Mouse (Mus musculus) lung, postnatal 0 days (tissue): ENCODE results near the gene Arglu1.

Experiments used
- CTCF ChIP-seq: IDR thresholded peaks from 2 replicates; pipeline ENCODE4 v1.5.1; 2016; ENCODE audit warnings: antibody characterized with exemption, mild to moderate bottlenecking
- EP300 ChIP-seq: IDR thresholded peaks from 2 replicates; pipeline ENCODE4 v1.6.1; 2016; ENCODE audit warnings: antibody characterized with exemption, mild to moderate bottlenecking, control low read depth

DNA sequence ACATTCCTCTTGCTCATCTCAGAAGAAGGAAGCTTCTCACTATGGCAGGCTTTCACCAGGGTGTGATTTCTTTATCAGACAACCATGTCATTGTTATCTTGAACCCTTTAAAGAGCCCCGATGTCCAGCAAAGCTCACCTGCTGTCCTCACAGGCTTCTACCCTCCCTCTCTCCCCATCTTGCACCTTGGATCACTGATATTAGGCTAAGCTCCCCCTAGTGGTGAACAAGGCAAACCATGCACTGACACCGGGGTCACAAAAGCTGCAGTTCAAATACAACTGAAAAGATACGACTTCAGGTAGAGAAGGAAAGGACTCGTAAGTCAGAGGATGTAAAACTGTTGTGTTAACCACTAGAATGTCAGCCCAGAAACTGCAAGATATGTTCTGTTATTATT lies 43.5 kb upstream of the Arglu1 start:
- peak; percentile 86 for TF ChIP-seq CTCF
- TF ChIP-seq EP300: no peak
